Mouse (Mus musculus): ENCODE measurements around the gene Ctbp1.

The Ctbp1 gene

GRCm38 (mm10) chr5:33274953-33275454 lies at the start of gene Ctbp1:
TSS of gene Ctbp1 (minus strand) at chr5:33274994.
- ChIA-PET CTCF (interaction anchor here in 3 of 4 experiments (0.5 to 1.4 kb wide), 7 partner anchors 9 to 1298 kb away, joined by 3 to 4 read pairs (median 3); partner anchors contain the start of genes Add1 (in 1 of the 3) and Uvssa (in 1 of the 3)), POLR2A (interaction anchor here (0.6 to 2.1 kb wide), 23 partner anchors 14 to 529 kb away, joined by 3 to 28 read pairs (median 4); partner anchors contain the start of genes Uvssa (in 3 of the 4), Slbp (in 2 of the 4), Spon2 (in 2 of the 4) and Maea (in 1 of the 4))

GRCm38 (mm10) chr5:33324491-33324890 lies 49.7 kb upstream of the Ctbp1 start:
- CTCF ChIA-PET: interaction anchor here in 1 of 4 experiments (0.7 to 1.4 kb wide), 3 partner anchors 34 to 301 kb away, joined by 3 read pairs; no protein-coding TSS in a partner anchor
- POLR2A ChIA-PET: interaction anchor here (0.7 to 4.4 kb wide), 5 partner anchors 9 to 119 kb away, joined by 3 to 18 read pairs (median 4); partner anchors contain the start of gene Maea (in 3 of the 4)

GRCm38 (mm10) chr5:33312192-33312591 lies 37.4 kb upstream of the Ctbp1 start:
- ChIA-PET CTCF (interaction anchor here in 1 of 4 experiments (0.7 kb wide), 1 partner anchor 785 kb away, joined by 3 read pairs; no protein-coding TSS in a partner anchor), POLR2A (interaction anchor here in 2 of 4 experiments (0.6 to 1.1 kb wide), 2 partner anchors 9 to 696 kb away, joined by 3 read pairs; no protein-coding TSS in a partner anchor)

GRCm38 (mm10) chr5:33310704-33311462 lies 36.1 kb upstream of the Ctbp1 start:
- POLR2A ChIA-PET: interaction anchor here in 1 of 4 experiments (1.0 kb wide), 1 partner anchor 25 kb away, joined by 3 read pairs; the partner anchor contains the start of gene Maea
- CTCF ChIA-PET: interaction anchor here in 1 of 4 experiments (0.6 kb wide), 1 partner anchor 540 kb away, joined by 3 read pairs; no protein-coding TSS in a partner anchor

- POLR2A ChIA-PET: no interaction called here
- CTCF ChIA-PET: no interaction called here
Measured at GRCm38 (mm10) chr5:33301801-33302200, 27.0 kb upstream of the Ctbp1 start.

GRCm38 (mm10) chr5:33297164-33297563 lies 22.4 kb upstream of the Ctbp1 start:
- ChIA-PET CTCF (interaction anchor here in 3 of 4 experiments (0.6 to 2.9 kb wide), 6 partner anchors 11 to 663 kb away, joined by 3 to 13 read pairs (median 4); no protein-coding TSS in a partner anchor), POLR2A (interaction anchor here in 1 of 4 experiments (0.8 to 1.7 kb wide), 2 partner anchors 18 to 22 kb away, joined by 3 to 5 read pairs; partner anchors contain the start of gene Ctbp1)

GRCm38 (mm10) chr5:33293796-33294430 lies 19.1 kb upstream of the Ctbp1 start:
- CTCF ChIA-PET: interaction anchor here in 1 of 4 experiments (1.1 to 2.9 kb wide), 3 partner anchors 15 to 23 kb away, joined by 3 to 13 read pairs (median 3); no protein-coding TSS in a partner anchor
- POLR2A ChIA-PET: no interaction called here

- ChIA-PET POLR2A (no interaction called here), CTCF (interaction anchor here in 1 of 4 experiments (1.0 kb wide), 1 partner anchor 9 kb away, joined by 3 read pairs; the partner anchor contains the start of gene Ctbp1)
Measured at GRCm38 (mm10) chr5:33283951-33284350, 9.2 kb upstream of the Ctbp1 start.

- CTCF ChIA-PET: interaction anchor here in 2 of 4 experiments (0.5 to 2.3 kb wide), 3 partner anchors 11 to 470 kb away, joined by 3 to 7 read pairs (median 3); no protein-coding TSS in a partner anchor
Measured at GRCm38 (mm10) chr5:33281428-33281827, 6.6 kb upstream of the Ctbp1 start.

GRCm38 (mm10) chr5:33278950-33279349 lies 4.2 kb upstream of the Ctbp1 start:
- POLR2A ChIA-PET: interaction anchor here (0.6 to 1.3 kb wide), 6 partner anchors 18 to 374 kb away, joined by 3 to 6 read pairs (median 4); partner anchors contain the start of genes Maea (in 1 of the 4) and Slbp (in 1 of the 4)
- CTCF ChIA-PET: interaction anchor here (0.6 to 2.3 kb wide), 29 partner anchors 8 to 1246 kb away, joined by 3 to 13 read pairs (median 4); partner anchors contain the start of genes Maea (in 1 of the 4), Spon2 (in 1 of the 4) and Uvssa (in 1 of the 4)

More at GRCm38 (mm10) chr5:33281428-33281827, 6.6 kb upstream of the Ctbp1 start:
- POLR2A ChIA-PET: interaction anchor here in 3 of 4 experiments (0.6 to 1.5 kb wide), 5 partner anchors 9 to 240 kb away, joined by 3 to 4 read pairs (median 3); no protein-coding TSS in a partner anchor

GRCm38 (mm10) chr5:33277286-33277685 lies 2.5 kb upstream of the Ctbp1 start:
- CTCF ChIA-PET: no interaction called here
- POLR2A ChIA-PET: interaction anchor here in 2 of 4 experiments (0.5 to 0.9 kb wide), 3 partner anchors 84 to 334 kb away, joined by 3 read pairs; no protein-coding TSS in a partner anchor

- ChIA-PET POLR2A (interaction anchor here in 3 of 4 experiments (0.5 to 2.1 kb wide), 12 partner anchors 13 to 376 kb away, joined by 3 to 28 read pairs (median 4); partner anchors contain the start of genes Uvssa (in 3 of the 3), Maea (in 1 of the 3) and Slbp (in 1 of the 3)), CTCF (interaction anchor here in 2 of 4 experiments (0.9 to 1.4 kb wide), 4 partner anchors 102 to 261 kb away, joined by 3 to 4 read pairs (median 3); partner anchors contain the start of gene Uvssa (in 1 of the 2))
Measured at GRCm38 (mm10) chr5:33275754-33276153, 960 bp upstream of the Ctbp1 start.

- CTCF ChIA-PET: interaction anchor here in 3 of 4 experiments (0.5 to 1.4 kb wide), 6 partner anchors 10 to 1299 kb away, joined by 3 to 4 read pairs (median 3); partner anchors contain the start of genes Add1 (in 1 of the 3) and Uvssa (in 1 of the 3)
Measured at GRCm38 (mm10) chr5:33274085-33274952, 475 bp downstream of the Ctbp1 start.

GRCm38 (mm10) chr5:33273777-33274084 lies 1.1 kb downstream of the Ctbp1 start:
- ChIA-PET CTCF (no interaction called here), POLR2A (interaction anchor here in 3 of 4 experiments (0.7 to 2.1 kb wide), 6 partner anchors 11 to 256 kb away, joined by 3 to 17 read pairs (median 4); partner anchors contain the start of genes Maea (in 1 of the 3) and Uvssa (in 1 of the 3))

More at GRCm38 (mm10) chr5:33274085-33274952, 475 bp downstream of the Ctbp1 start:
- POLR2A ChIA-PET: interaction anchor here (0.6 to 2.1 kb wide), 21 partner anchors 16 to 528 kb away, joined by 3 to 28 read pairs (median 4); partner anchors contain the start of genes Uvssa (in 3 of the 4), Maea (in 2 of the 4), Slbp (in 2 of the 4) and Spon2 (in 2 of the 4)

- CTCF ChIA-PET: no interaction called here
- POLR2A ChIA-PET: interaction anchor here in 2 of 4 experiments (0.7 to 1.9 kb wide), 8 partner anchors 9 to 257 kb away, joined by 3 to 5 read pairs (median 3); partner anchors contain the start of gene Maea (in 1 of the 2)
Measured at GRCm38 (mm10) chr5:33272845-33273776, 1.7 kb downstream of the Ctbp1 start.
